Mouse (Mus musculus): ENCODE data around the gene Hoxa1. TPM values are rescaled to one million over a fixed set of nuclear protein-coding genes. Genes with fewer than 3 reads are reported as not detected.

Hoxa1 gene
- polyA plus RNA-seq, 1 experiment from 2014 or later = 0.72 TPM

GRCm38 (mm10) chr6:52155471-52155870 lies 2.6 kb downstream of the Hoxa1 start:
- Histone ChIP-seq H3K4me3 (ENCODE audit: low read length) (no peak overlapping the region), H3K27ac (ENCODE audit: low read length) (no peak overlapping the region), H3K4me1 (ENCODE audit: control insufficient read depth, insufficient read depth, low read length) (peaks cover 16% of the 10 kb centered on the region), H3K9me3 (ENCODE audit: control insufficient read depth, low read length) (no peaks in the 10 kb centered on the region), H3K27me3 (replicated peaks; ENCODE audit: control insufficient read depth, insufficient read depth, low read length) (peaks cover 30% of the 10 kb centered on the region), H3K4me2 (ENCODE audit: low read depth, low read length) (no peak overlapping the region), H3K9ac (ENCODE audit: low read depth, low read length) (no peak overlapping the region), H3K36me3 (ENCODE audit: control insufficient read depth, insufficient read depth, low read length) (no peaks in the 10 kb centered on the region)
- ATAC-seq = no peak
- 77% methylated on average over 3 of the region's 3 CpGs for WGBS

- H3K27me3 ChIP-seq (replicated peaks; ENCODE audit: control insufficient read depth, insufficient read depth, low read length) = peaks cover 30% of the 10 kb centered on the region
- H3K9me3 ChIP-seq (ENCODE audit: control insufficient read depth, low read length) = no peaks in the 10 kb centered on the region
- H3K9ac ChIP-seq (ENCODE audit: low read depth, low read length) = no peak overlapping the region
- H3K27ac ChIP-seq (ENCODE audit: low read length) = no peak overlapping the region
- WGBS = 80% methylated on average over 5 of the region's 5 CpGs
- ATAC-seq = no peak
- no peak overlapping the region for H3K4me2 ChIP-seq (ENCODE audit: low read depth, low read length)
- peaks cover 8% of the 10 kb centered on the region for H3K4me1 ChIP-seq (ENCODE audit: control insufficient read depth, insufficient read depth, low read length)
- no peaks in the 10 kb centered on the region for H3K36me3 ChIP-seq (ENCODE audit: control insufficient read depth, insufficient read depth, low read length)
- no peak overlapping the region for H3K4me3 ChIP-seq (ENCODE audit: low read length)
Measured at GRCm38 (mm10) chr6:52154044-52154443, 4.1 kb downstream of the Hoxa1 start.

- Histone ChIP-seq H3K4me2 (ENCODE audit: low read depth, low read length) (no peak overlapping the region), H3K4me3 (ENCODE audit: low read length) (no peak overlapping the region), H3K4me1 (ENCODE audit: control insufficient read depth, insufficient read depth, low read length) (peaks cover 8% of the 10 kb centered on the region), H3K36me3 (ENCODE audit: control insufficient read depth, insufficient read depth, low read length) (no peaks in the 10 kb centered on the region), H3K9ac (ENCODE audit: low read depth, low read length) (no peak overlapping the region), H3K27me3 (replicated peaks; ENCODE audit: control insufficient read depth, insufficient read depth, low read length) (peaks cover 28% of the 10 kb centered on the region), H3K9me3 (ENCODE audit: control insufficient read depth, low read length) (no peaks in the 10 kb centered on the region), H3K27ac (ENCODE audit: low read length) (no peak overlapping the region)
- ATAC-seq = no peak
- 21% methylated on average over 6 of the region's 6 CpGs for WGBS
Measured at GRCm38 (mm10) chr6:52153270-52153669, 4.8 kb downstream of the Hoxa1 start.

GRCm38 (mm10) chr6:52152226-52153193 lies 5.6 kb downstream of the Hoxa1 start:
- peaks cover 2% of the 10 kb centered on the region for H3K4me1 ChIP-seq (ENCODE audit: control insufficient read depth, insufficient read depth, low read length)
- H3K9ac ChIP-seq (ENCODE audit: low read depth, low read length) = no peak overlapping the region
- H3K4me3 ChIP-seq (ENCODE audit: low read length) = no peak overlapping the region
- no peaks in the 10 kb centered on the region for H3K9me3 ChIP-seq (ENCODE audit: control insufficient read depth, low read length)
- 45% methylated on average over 16 of the region's 16 CpGs for WGBS
- no peak for ATAC-seq
- no peak overlapping the region for H3K4me2 ChIP-seq (ENCODE audit: low read depth, low read length)
- no peak overlapping the region for H3K27ac ChIP-seq (ENCODE audit: low read length)
- peaks cover 23% of the 10 kb centered on the region for H3K27me3 ChIP-seq (replicated peaks; ENCODE audit: control insufficient read depth, insufficient read depth, low read length)
- no peaks in the 10 kb centered on the region for H3K36me3 ChIP-seq (ENCODE audit: control insufficient read depth, insufficient read depth, low read length)

GRCm38 (mm10) chr6:52151571-52151970 lies 6.5 kb downstream of the Hoxa1 start:
- Histone ChIP-seq H3K4me1 (ENCODE audit: control insufficient read depth, insufficient read depth, low read length) (no peaks in the 10 kb centered on the region; the same call in 1 of the 2 replicates), H3K27me3 (replicated peaks; ENCODE audit: control insufficient read depth, insufficient read depth, low read length) (peaks cover 14% of the 10 kb centered on the region), H3K9me3 (ENCODE audit: control insufficient read depth, low read length) (no peaks in the 10 kb centered on the region), H3K4me3 (ENCODE audit: low read length) (no peak overlapping the region), H3K36me3 (ENCODE audit: control insufficient read depth, insufficient read depth, low read length) (no peaks in the 10 kb centered on the region), H3K27ac (ENCODE audit: low read length) (no peak overlapping the region), H3K4me2 (ENCODE audit: low read depth, low read length) (no peak overlapping the region), H3K9ac (ENCODE audit: low read depth, low read length) (no peak overlapping the region)
- 50% methylated on average over 4 of the region's 4 CpGs for WGBS
- ATAC-seq = no peak

- WGBS = 23% methylated on average over 16 of the region's 16 CpGs
Measured at GRCm38 (mm10) chr6:52150401-52150966, 7.6 kb downstream of the Hoxa1 start.

GRCm38 (mm10) chr6:52139115-52139514 lies 19.0 kb downstream of the Hoxa1 start:
- no peak for ATAC-seq
- Histone ChIP-seq H3K27me3 (replicated peaks; ENCODE audit: control insufficient read depth, insufficient read depth, low read length) (no peaks in the 10 kb centered on the region), H3K27ac (ENCODE audit: low read length) (no peak overlapping the region), H3K36me3 (ENCODE audit: control insufficient read depth, insufficient read depth, low read length) (no peaks in the 10 kb centered on the region), H3K9ac (ENCODE audit: low read depth, low read length) (no peak overlapping the region), H3K9me3 (ENCODE audit: control insufficient read depth, low read length) (no peaks in the 10 kb centered on the region), H3K4me1 (ENCODE audit: control insufficient read depth, insufficient read depth, low read length) (no peaks in the 10 kb centered on the region), H3K4me3 (ENCODE audit: low read length) (no peak overlapping the region), H3K4me2 (ENCODE audit: low read depth, low read length) (no peak overlapping the region)
- 79% methylated on average over 5 of the region's 5 CpGs for WGBS

More at GRCm38 (mm10) chr6:52150401-52150966, 7.6 kb downstream of the Hoxa1 start:
- peaks cover 9% of the 10 kb centered on the region for H3K27me3 ChIP-seq (replicated peaks; ENCODE audit: control insufficient read depth, insufficient read depth, low read length)
- H3K9me3 ChIP-seq (ENCODE audit: control insufficient read depth, low read length) = no peaks in the 10 kb centered on the region
- no peaks in the 10 kb centered on the region for H3K36me3 ChIP-seq (ENCODE audit: control insufficient read depth, insufficient read depth, low read length)
- no peak overlapping the region for H3K27ac ChIP-seq (ENCODE audit: low read length)
- H3K4me1 ChIP-seq (ENCODE audit: control insufficient read depth, insufficient read depth, low read length) = no peaks in the 10 kb centered on the region; the same call in 1 of the 2 replicates
- ATAC-seq = no peak
- H3K4me2 ChIP-seq (ENCODE audit: low read depth, low read length) = peak overlapping the region; percentile 24
- no peak overlapping the region for H3K9ac ChIP-seq (ENCODE audit: low read depth, low read length)
- H3K4me3 ChIP-seq (ENCODE audit: low read length) = no peak overlapping the region

GRCm38 (mm10) chr6:52138576-52138975 lies 19.5 kb downstream of the Hoxa1 start:
- WGBS = 45% methylated on average over 10 of the region's 10 CpGs
- Histone ChIP-seq H3K36me3 (ENCODE audit: control insufficient read depth, insufficient read depth, low read length) (no peaks in the 10 kb centered on the region), H3K27ac (ENCODE audit: low read length) (no peak overlapping the region), H3K4me3 (ENCODE audit: low read length) (no peak overlapping the region), H3K4me2 (ENCODE audit: low read depth, low read length) (no peak overlapping the region), H3K9ac (ENCODE audit: low read depth, low read length) (no peak overlapping the region), H3K9me3 (ENCODE audit: control insufficient read depth, low read length) (no peaks in the 10 kb centered on the region), H3K27me3 (replicated peaks; ENCODE audit: control insufficient read depth, insufficient read depth, low read length) (no peaks in the 10 kb centered on the region), H3K4me1 (ENCODE audit: control insufficient read depth, insufficient read depth, low read length) (no peaks in the 10 kb centered on the region)
- no peak for ATAC-seq

GRCm38 (mm10) chr6:52137841-52138535 lies 20.1 kb downstream of the Hoxa1 start:
- ATAC-seq = no peak

More at GRCm38 (mm10) chr6:52137841-52138535, 20.1 kb downstream of the Hoxa1 start:
- Histone ChIP-seq H3K9ac (ENCODE audit: low read depth, low read length) (no peak overlapping the region), H3K36me3 (ENCODE audit: control insufficient read depth, insufficient read depth, low read length) (no peaks in the 10 kb centered on the region), H3K4me2 (ENCODE audit: low read depth, low read length) (no peak overlapping the region), H3K9me3 (ENCODE audit: control insufficient read depth, low read length) (no peaks in the 10 kb centered on the region), H3K4me3 (ENCODE audit: low read length) (no peak overlapping the region), H3K4me1 (ENCODE audit: control insufficient read depth, insufficient read depth, low read length) (no peaks in the 10 kb centered on the region), H3K27me3 (replicated peaks; ENCODE audit: control insufficient read depth, insufficient read depth, low read length) (no peaks in the 10 kb centered on the region), H3K27ac (ENCODE audit: low read length) (no peak overlapping the region)
- WGBS = 66% methylated on average over 9 of the region's 9 CpGs
